Mouse (Mus musculus) CH12.LX (cell line): ENCODE measurements around the gene Asic2. TPM values are rescaled to one million over a fixed set of nuclear protein-coding genes. Genes with fewer than 3 reads are reported as not detected.

Experiments used
- DNase-seq: peaks from one replicate; pipeline ENCODE4 v3.0.0-alpha.2; 2013; ENCODE audit errors: extremely low read depth
- H3K27ac ChIP-seq: 2 replicates; pipeline ENCODE4 v1.5.1; 2012; ENCODE audit warnings: low read depth, mild to moderate bottlenecking, control low read depth, moderate library complexity; ENCODE audit not compliant: insufficient read depth
- H3K27me3 ChIP-seq: replicated peaks from 2 replicates; pipeline ENCODE3; 2012; ENCODE audit warnings: inconsistent platforms
- H3K36me3 ChIP-seq, 2 experiments: replicated peaks in 1 of 2; 2 replicates each; pipeline versions ENCODE3 to v1.6.1; 2012; ENCODE audit warnings: inconsistent platforms in 1 of 2, low read length in 1 of 2, mild to moderate bottlenecking in 1 of 2, mixed read lengths in 1 of 2, moderate library complexity in 1 of 2; ENCODE audit not compliant: control insufficient read depth in 1 of 2, insufficient read depth in 1 of 2
- H3K4me1 ChIP-seq, 2 experiments: 2 replicates each; pipeline ENCODE4 v1.6.1; 2012; ENCODE audit warnings: inconsistent platforms in 1 of 2, moderate library complexity in 1 of 2; ENCODE audit not compliant: insufficient read depth in 2 of 2, control insufficient read depth in 1 of 2
- H3K4me2 ChIP-seq: 2 replicates; pipeline ENCODE4 v1.6.1; 2012; ENCODE audit warnings: low read depth, mild to moderate bottlenecking, control low read depth; ENCODE audit not compliant: poor library complexity, insufficient read depth, severe bottlenecking
- H3K4me3 ChIP-seq, 3 experiments: fragments of 150-350 bp in 1 of 3; sonication (generic) in 1 of 3; replicated peaks in 1 of 3; 2 replicates each; pipeline versions ENCODE3 to v1.5.1; 2011 to 2012; ENCODE audit warnings: low read depth in 2 of 3, low read length in 2 of 3, mild to moderate bottlenecking in 2 of 3, moderate library complexity in 2 of 3, control low read depth in 1 of 3, improper control_type of control experiment in 1 of 3, inconsistent platforms in 1 of 3, mixed read lengths in 1 of 3; ENCODE audit not compliant: poor library complexity in 1 of 3
- H3K79me2 ChIP-seq: replicated peaks from 2 replicates; pipeline ENCODE4 v1.6.1; 2012; ENCODE audit warnings: mild to moderate bottlenecking, moderate library complexity; ENCODE audit not compliant: control insufficient read depth, poor library complexity, insufficient read depth, severe bottlenecking; ENCODE audit errors: extremely low read depth
- H3K9ac ChIP-seq: 2 replicates; pipeline ENCODE4 v1.6.1; 2012; ENCODE audit warnings: low read depth, mild to moderate bottlenecking, control low read depth, moderate library complexity; ENCODE audit not compliant: insufficient read depth
- H3K9me3 ChIP-seq: replicated peaks from 2 replicates; pipeline ENCODE3; 2012; ENCODE audit warnings: low read length, inconsistent platforms, mixed read lengths
- CHD1 ChIP-seq: IDR thresholded peaks from 2 replicates; pipeline ENCODE4 v1.6.1; 2012; ENCODE audit warnings: low read depth, low read length, improper control_type of control experiment, inconsistent platforms
- CTCF ChIP-seq, 2 experiments: IDR thresholded peaks in 1 of 2; conservative IDR thresholded peaks in 1 of 2; 2 replicates each; pipeline ENCODE4 v1.5.1; 2011 to 2012; ENCODE audit warnings: low read depth in 2 of 2, low read length in 2 of 2, improper control_type of control experiment in 1 of 2, inconsistent platforms in 1 of 2, mild to moderate bottlenecking in 1 of 2, moderate library complexity in 1 of 2
- E2F4 ChIP-seq: IDR thresholded peaks from 2 replicates; pipeline ENCODE4 v1.6.1; 2011; ENCODE audit warnings: low read depth, low read length, improper control_type of control experiment; ENCODE audit not compliant: insufficient replicate concordance
- ETS1 ChIP-seq: conservative IDR thresholded peaks from 2 replicates; pipeline ENCODE4 v1.6.1; 2012; ENCODE audit warnings: low read depth, mild to moderate bottlenecking, inconsistent platforms, low read length, improper control_type of control experiment, moderate library complexity
- GABPA ChIP-seq: IDR thresholded peaks from 2 replicates; pipeline ENCODE4 v1.6.1; 2012; ENCODE audit warnings: low read depth, low read length, improper control_type of control experiment, inconsistent platforms; ENCODE audit not compliant: insufficient replicate concordance
- HCFC1 ChIP-seq: IDR thresholded peaks from 2 replicates; pipeline ENCODE4 v1.6.1; 2012; ENCODE audit warnings: low read depth, mild to moderate bottlenecking, inconsistent platforms, low read length, improper control_type of control experiment
- IRF4 ChIP-seq: IDR thresholded peaks from 2 replicates; pipeline ENCODE4 v1.6.1; 2014; ENCODE audit warnings: low read depth, mild to moderate bottlenecking, inconsistent platforms, low read length, improper control_type of control experiment
- JUND ChIP-seq: conservative IDR thresholded peaks from 2 replicates; pipeline ENCODE4 v1.6.1; 2011; ENCODE audit warnings: low read depth, low read length, improper control_type of control experiment
- KAT2A ChIP-seq: IDR thresholded peaks from 2 replicates; pipeline ENCODE4 v1.6.1; 2012; ENCODE audit warnings: low read length, improper control_type of control experiment, inconsistent platforms; ENCODE audit not compliant: insufficient replicate concordance
- MAX ChIP-seq: IDR thresholded peaks from 2 replicates; pipeline ENCODE4 v1.6.1; 2011; ENCODE audit warnings: low read length, improper control_type of control experiment
- MAZ ChIP-seq: IDR thresholded peaks from 2 replicates; pipeline ENCODE4 v1.6.1; 2012; ENCODE audit warnings: low read depth, mild to moderate bottlenecking, inconsistent platforms, low read length, improper control_type of control experiment, moderate library complexity
- MXI1 ChIP-seq: IDR thresholded peaks from 2 replicates; pipeline ENCODE4 v1.6.1; 2011; ENCODE audit warnings: mild to moderate bottlenecking, low read depth, low read length, improper control_type of control experiment
- MYC ChIP-seq: IDR thresholded peaks from 2 replicates; pipeline ENCODE4 v1.6.1; 2011; ENCODE audit warnings: low read depth, mild to moderate bottlenecking, improper control_type of control experiment, low read length
- NELFE ChIP-seq: IDR thresholded peaks from 2 replicates; pipeline ENCODE4 v1.6.1; 2011; ENCODE audit warnings: low read depth, low read length, improper control_type of control experiment
- PAX5 ChIP-seq: IDR thresholded peaks from 2 replicates; pipeline ENCODE4 v1.6.1; 2012; ENCODE audit warnings: low read length, inconsistent platforms, mixed read lengths
- POLR2A ChIP-seq: IDR thresholded peaks from 2 replicates; pipeline ENCODE4 v1.6.1; 2011; ENCODE audit warnings: low read depth, mild to moderate bottlenecking, improper control_type of control experiment, low read length
- POLR2AphosphoS2 ChIP-seq: IDR thresholded peaks from 2 replicates; pipeline ENCODE4 v1.6.1; 2011; ENCODE audit warnings: low read depth, low read length, improper control_type of control experiment
- RCOR1 ChIP-seq: conservative IDR thresholded peaks from 2 replicates; pipeline ENCODE4 v1.6.1; 2012; ENCODE audit warnings: low read depth, mild to moderate bottlenecking, inconsistent platforms, low read length, improper control_type of control experiment
- SIN3A ChIP-seq: IDR thresholded peaks from 2 replicates; pipeline ENCODE4 v1.6.1; 2012; ENCODE audit warnings: low read length, improper control_type of control experiment, inconsistent platforms
- TBP ChIP-seq: conservative IDR thresholded peaks from 2 replicates; pipeline ENCODE4 v1.6.1; 2011; ENCODE audit warnings: low read depth, low read length, improper control_type of control experiment
- ZC3H11A ChIP-seq: IDR thresholded peaks from 2 replicates; pipeline ENCODE4 v1.6.1; 2012; ENCODE audit warnings: low read depth, mild to moderate bottlenecking, inconsistent platforms, low read length, improper control_type of control experiment
- ZKSCAN1 ChIP-seq: IDR thresholded peaks from 2 replicates; pipeline ENCODE4 v1.6.1; 2012; ENCODE audit warnings: low read depth, inconsistent platforms, low read length, improper control_type of control experiment, borderline replicate concordance
- ZMIZ1 ChIP-seq: IDR thresholded peaks from 2 replicates; pipeline ENCODE4 v1.6.1; 2012; ENCODE audit warnings: low read depth, mild to moderate bottlenecking, inconsistent platforms, low read length, improper control_type of control experiment
- dilution Hi-C: fragments of 300-500 bp; cut with MboI; formaldehyde crosslinking; loops from 2 replicates; pipeline ENCODE4 v1.14.3; 2020; ENCODE audit warnings: low sequenced_read_pairs; ENCODE audit not compliant: extremely low pct_unique_long_range_greater_than_20kb, extremely low pct_ligation_motif_present
- in situ Hi-C: fragments of 300-500 bp; cut with MboI; formaldehyde crosslinking; loops from 3 replicates; pipeline ENCODE4 v1.14.3; 2019; ENCODE audit warnings: low sequenced_read_pairs, low pct_ligation_motif_present, low pct_unique_long_range_greater_than_20kb, mixed read lengths
- polyA plus RNA-seq: library from polyadenylated mRNA; unstranded; fragments of >175 nt; gene quantifications from 2 replicates; pipeline ENCODE4 v1.2.1, GENCODE M21; 2012; ENCODE audit warnings: low read depth; ENCODE audit not compliant: insufficient read length
- total RNA-seq, 2 experiments: library from RNA; depleted of rRNA; stranded (reverse); fragments of 300-350 nt in 1 of 2; fragments of >200 nt in 1 of 2; gene quantifications; 2 replicates each; pipeline ENCODE4 v1.2.3; 2012 to 2014

The Asic2 gene
- total and polyA plus RNA-seq, 3 experiments = not detected

- Histone ChIP-seq H3K79me2 (no peaks in the 10 kb centered on the region), H3K36me3 (no peaks in the 10 kb centered on the region), H3K4me3 (no peak overlapping the region), H3K4me1 (no peaks in the 10 kb centered on the region), H3K27me3 (peaks cover 95% of the 10 kb centered on the region), H3K9me3 (peaks cover 4% of the 10 kb centered on the region), H3K27ac (no peak overlapping the region), H3K4me2 (no peak overlapping the region), H3K9ac (no peak overlapping the region)
- DNase-seq = no peak
- TF ChIP-seq CHD1 (no peak), POLR2A (no peak), GABPA (no peak), ZMIZ1 (no peak)
- dilution Hi-C loops = no loop called here
- in situ Hi-C loops = no loop called here
These were observed 936.1 kb downstream of the Asic2 start for GRCm38 (mm10) chr11:81032151-81032550.

GRCm38 (mm10) chr11:81014776-81015175 is 953.5 kb downstream of the Asic2 start:
- Histone ChIP-seq H3K79me2 (no peaks in the 10 kb centered on the region), H3K9ac (no peak overlapping the region)

GRCm38 (mm10) chr11:81013501-81013900 is 954.8 kb downstream of the Asic2 start:
- dilution Hi-C loops = no loop called here
- no peaks in the 10 kb centered on the region for H3K79me2 ChIP-seq
- no peak for DNase-seq
- H3K4me1 ChIP-seq = no peaks in the 10 kb centered on the region
- no peak overlapping the region for H3K27ac ChIP-seq
- no peak overlapping the region for H3K4me3 ChIP-seq
- H3K27me3 ChIP-seq = peaks cover 82% of the 10 kb centered on the region
- H3K9ac ChIP-seq = no peak overlapping the region
- no peak overlapping the region for H3K4me2 ChIP-seq
- in situ Hi-C loops = no loop called here
- TF ChIP-seq IRF4 (no peak), NELFE (no peak), MXI1 (no peak), POLR2AphosphoS2 (no peak), SIN3A (no peak), MAX (no peak), KAT2A (no peak), ETS1 (no peak), RCOR1 (no peak), HCFC1 (no peak), TBP (no peak), ZKSCAN1 (no peak)
- no peaks in the 10 kb centered on the region for H3K36me3 ChIP-seq
- H3K9me3 ChIP-seq = peaks cover 9% of the 10 kb centered on the region

More at GRCm38 (mm10) chr11:81014776-81015175, 953.5 kb downstream of the Asic2 start:
- Histone ChIP-seq H3K27ac (no peak overlapping the region), H3K4me2 (no peak overlapping the region), H3K4me1 (no peaks in the 10 kb centered on the region), H3K4me3 (no peak overlapping the region), H3K36me3 (no peaks in the 10 kb centered on the region), H3K9me3 (peaks cover 9% of the 10 kb centered on the region), H3K27me3 (peaks cover 75% of the 10 kb centered on the region)
- no peak for DNase-seq
- dilution Hi-C loops (no loop called here), in situ Hi-C loops (no loop called here)
- no peak for TF ChIP-seq CTCF (conservative IDR thresholded peaks at IDR 0.05 in 1 of 2, IDR thresholded peaks at IDR 0.05 in 1 of 2; ENCODE audit: low read depth in 2 of 2, low read length in 2 of 2)
- TF ChIP-seq E2F4 = no peak
- no peak for TF ChIP-seq JUND
- no peak for TF ChIP-seq PAX5
- TF ChIP-seq HCFC1 = no peak
- no peak for TF ChIP-seq MYC
- TF ChIP-seq MAZ = no peak
- TF ChIP-seq ZC3H11A = no peak
- TF ChIP-seq RCOR1 = no peak
- no peak for TF ChIP-seq GABPA
- TF ChIP-seq ZKSCAN1 = no peak
- TF ChIP-seq, all 38 proteins: peak for 0
